In genomic region chr14:79223431-79224036, GRCm38 (mm10) we compare ENCODE assay signal across 19 mouse cellular contexts. TPM values are rescaled to one million over a fixed set of nuclear protein-coding genes. Genes with fewer than 3 reads are reported as not detected.
A peak's percentile ranks its signal among the peaks of the same experiment; 100 is the strongest.
DNase-seq lines count a peak whose midpoint lies in the region; ATAC-seq lines count a peak whose summit lies in the region.
"Had no signal": no experiment of that assay in that cellular context is flagged by ENCODE, and none has a peak within 500 bp of the region (broad histone marks: within the 10 kb centered on the region; RNA-seq: fewer than 3 reads in every experiment).

No protein-coding gene starts in this region.

- DNase-seq in frontal cortex, postnatal 14 days (ENCODE audit: low spot score in 2 of 2) = no peak
- peak; percentile 48 for DNase-seq in layer of hippocampus, adult 9-11 months
- no peak for DNase-seq in layer of hippocampus, postnatal 10 days (ENCODE audit: low spot score in 2 of 2)
- peak; percentile 36 to 40 for DNase-seq in right cerebral cortex, adult 2 months (ENCODE audit: low spot score in 2 of 2)
- DNase-seq in right cerebral cortex, postnatal 25 days = no peak
- DNase-seq in B cell, adult 2 months = no peak
- DNase-seq: adrenal gland, adult 2 months; adrenal gland, postnatal 25 days; cerebellum, adult 11 months; cerebellum, adult 8-10 months; cerebellum, postnatal 14 days; embryo, embryonic 11 days; gastrocnemius, postnatal 10 days had no signal

- ATAC-seq in frontal cortex, adult (ENCODE audit: low TSS enrichment) = peak; percentile 89

RNA-seq across cellular contexts. Expression of gene Zfp957, which starts 23.6 kb away (rescaled TPM):
- total RNA-seq in layer of hippocampus, postnatal 10 days (2021) = not detected
- total RNA-seq: adrenal gland, adult 2 months; adrenal gland, postnatal 25 days; common myeloid progenitor, adult 5-6 weeks; ES-E14; gastrocnemius, postnatal 10 days; gastrocnemius, postnatal 4 days; heart, adult 2 months; heart, postnatal 25 days had no signal

Comparison
In these comparisons a context has a peak if more than half of its experiments do, and no peak if none do; other contexts are left out.
1. DNase-seq: peak in layer of hippocampus, adult 9-11 months (single experiment) and right cerebral cortex, adult 2 months (2 of 2); none in frontal cortex, postnatal 14 days (0 of 2), layer of hippocampus, postnatal 10 days (0 of 2), right cerebral cortex, postnatal 25 days (single experiment) and B cell, adult 2 months (0 of 2).